Mouse (Mus musculus): ENCODE data around the gene Ppp5c. TPM values are rescaled to one million over a fixed set of nuclear protein-coding genes. Genes with fewer than 3 reads are reported as not detected.

Gene Ppp5c
- total RNA-seq, 2 experiments from 2014 or later: 20.7 to 22.6 TPM

DNA sequence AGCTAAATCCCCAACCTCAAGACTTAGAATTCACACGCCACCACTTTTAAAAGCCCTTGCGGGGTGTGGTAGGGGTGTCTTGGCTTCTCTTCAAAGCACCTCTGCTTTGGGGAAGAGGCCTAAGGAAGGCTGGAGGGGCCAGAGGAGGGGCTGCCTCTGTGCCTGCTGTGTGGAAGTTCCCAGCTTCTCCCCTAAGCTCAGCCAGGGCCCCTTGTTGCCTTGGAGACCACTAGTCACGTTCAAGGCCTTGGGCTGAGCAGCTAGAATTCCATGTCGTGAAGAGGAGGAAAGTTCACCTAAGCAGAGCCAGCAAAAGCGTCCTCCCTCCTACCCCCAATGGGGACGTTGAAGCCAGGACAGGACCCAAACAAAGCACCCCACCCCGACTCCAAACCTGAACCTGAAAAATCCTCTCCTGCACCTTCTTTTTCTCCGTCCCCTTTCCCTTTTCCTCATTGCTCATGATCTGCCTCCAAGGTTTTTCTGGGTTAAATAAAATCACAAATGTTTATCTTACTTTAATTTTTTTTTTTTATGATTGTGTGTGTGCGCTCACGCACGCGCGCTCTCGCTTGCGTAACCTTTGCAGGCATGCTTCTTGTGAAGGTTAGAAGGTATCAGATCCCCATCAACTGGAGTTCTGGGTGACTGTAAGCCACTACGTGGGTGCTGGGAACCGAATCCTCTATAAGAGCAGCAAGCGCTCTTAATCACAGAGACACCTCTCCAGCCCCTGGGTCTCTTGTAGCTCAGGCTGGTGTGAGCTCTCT lies 35.9 kb downstream of the Ppp5c start:
- ATAC-seq (replicated peaks; ENCODE audit: low FRiP score, poor library complexity, severe bottlenecking): no peak

DNA sequence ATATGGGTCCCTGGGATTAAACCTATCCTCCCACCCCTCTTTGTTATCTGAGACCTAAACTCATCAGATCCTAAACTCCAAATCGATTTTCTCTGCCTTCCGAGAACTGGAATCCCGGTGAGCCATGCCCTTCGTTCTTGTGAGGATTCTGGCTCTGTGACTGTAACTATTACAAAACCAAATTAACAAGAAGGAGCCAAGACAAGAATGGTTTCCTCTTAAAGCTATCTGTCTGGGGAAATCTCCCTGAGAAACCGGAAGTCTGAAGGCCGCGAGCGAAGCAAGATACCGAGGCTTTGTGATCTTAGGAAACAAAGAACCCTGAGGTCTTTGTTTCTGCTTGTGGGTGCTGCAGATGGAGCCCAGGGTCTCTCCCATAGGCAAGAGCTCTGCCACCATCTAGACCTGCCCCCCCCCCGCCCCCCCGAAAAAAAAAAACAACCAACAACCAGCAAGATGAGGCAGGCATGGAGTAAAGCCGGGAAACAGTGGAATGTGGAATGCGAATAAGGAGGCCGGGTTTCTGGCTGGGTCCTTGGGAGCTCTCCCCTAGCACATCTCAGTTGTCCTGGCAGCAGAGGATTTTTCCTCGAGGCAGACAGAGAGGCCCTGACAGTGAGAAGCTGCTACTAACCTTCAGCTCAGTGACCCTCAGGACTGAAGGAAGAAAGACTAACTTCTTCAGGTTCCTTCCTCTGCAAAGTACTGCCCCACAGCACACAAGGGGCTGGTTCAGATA lies 37.5 kb downstream of the Ppp5c start:
- no peak for ATAC-seq (replicated peaks; ENCODE audit: low FRiP score, poor library complexity, severe bottlenecking)

DNA sequence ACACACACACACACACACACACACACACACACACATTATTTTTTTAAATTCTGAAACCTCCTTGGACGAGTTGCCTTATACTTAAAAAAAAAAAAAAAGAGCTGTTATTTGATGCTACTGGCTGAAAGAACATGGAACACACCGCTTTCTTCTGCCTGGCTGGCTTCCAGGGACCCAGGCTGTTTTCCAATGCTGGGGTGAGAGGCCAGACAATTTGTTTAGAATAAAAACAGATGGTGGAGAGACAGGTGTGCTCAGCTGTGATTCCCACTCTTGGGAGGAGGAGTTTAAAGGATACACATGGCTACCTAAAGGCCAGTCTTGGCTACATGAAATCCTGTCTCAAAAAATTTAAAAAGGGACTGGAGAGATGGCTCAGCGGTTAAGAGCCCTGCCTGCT lies 39.3 kb downstream of the Ppp5c start:
- no peak for ATAC-seq (replicated peaks; ENCODE audit: low FRiP score, poor library complexity, severe bottlenecking)

DNA sequence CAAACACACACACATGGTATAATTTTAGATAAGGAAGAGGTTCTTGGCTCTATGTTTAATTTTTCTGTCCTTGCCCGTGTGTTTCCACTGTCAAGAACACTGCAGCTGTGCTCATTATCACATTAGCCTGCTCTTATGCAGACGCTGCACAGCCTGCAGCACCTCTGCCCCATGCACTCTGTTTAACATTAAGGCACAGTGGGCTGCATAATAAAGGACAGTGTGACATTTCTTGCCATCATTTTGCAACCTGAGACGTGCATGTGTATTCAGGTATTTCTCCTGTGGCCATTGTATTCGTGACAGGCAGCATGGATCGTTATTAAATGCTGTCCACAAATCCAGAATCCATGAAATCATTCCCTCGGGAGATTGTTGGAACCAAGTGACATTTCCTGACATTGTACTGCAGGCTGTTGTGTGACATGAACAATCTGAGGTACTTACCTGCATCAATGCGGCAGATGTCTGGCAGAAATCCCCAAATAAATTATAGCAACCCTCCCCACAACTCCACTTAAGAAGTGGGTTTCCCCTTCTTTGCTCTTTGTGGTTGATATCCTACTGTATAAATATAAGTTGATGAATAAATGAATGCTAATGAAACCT lies 40.1 kb downstream of the Ppp5c start:
- no peak for ATAC-seq (replicated peaks; ENCODE audit: low FRiP score, poor library complexity, severe bottlenecking)

DNA sequence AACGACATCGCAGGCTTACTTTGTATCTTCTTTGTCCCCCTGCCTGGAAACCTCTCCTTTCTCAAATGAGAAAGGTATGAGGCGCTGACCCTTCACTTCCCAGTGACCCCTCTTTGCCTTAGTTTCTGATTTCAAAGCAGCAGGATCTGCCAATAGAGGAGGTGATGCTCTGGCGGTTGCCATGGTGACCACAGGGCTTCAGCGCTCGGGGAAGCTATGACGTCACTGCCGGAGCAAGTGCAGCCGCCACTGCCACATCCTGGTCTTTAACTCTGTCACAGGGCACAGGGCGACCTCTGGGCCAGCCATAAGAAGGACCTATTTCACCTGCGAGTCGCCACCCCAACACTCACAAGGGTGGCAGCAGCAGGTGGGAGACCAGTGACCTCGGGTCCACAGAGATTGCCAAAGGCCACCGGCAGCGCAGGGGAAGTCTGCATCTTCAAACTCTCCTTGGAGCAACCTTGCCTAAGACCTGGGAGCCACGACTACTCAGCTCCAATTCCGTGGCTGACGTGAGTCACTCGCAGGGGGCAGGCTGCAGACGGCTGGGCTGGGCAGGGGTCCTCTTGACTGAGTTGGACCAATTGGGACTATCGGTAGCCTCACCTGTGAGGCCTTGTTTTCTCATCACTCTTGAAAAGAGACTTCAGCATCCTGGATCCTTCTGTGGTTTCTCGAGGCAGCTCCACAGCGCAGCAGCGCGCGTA lies 44.7 kb downstream of the Ppp5c start, which contains the start of gene Gm42372:
Gene Gm42372, plus strand, starts transcription at position 228 of the 710 bp plus-strand sequence.
- no peak for ATAC-seq (replicated peaks; ENCODE audit: low FRiP score, poor library complexity, severe bottlenecking)

DNA sequence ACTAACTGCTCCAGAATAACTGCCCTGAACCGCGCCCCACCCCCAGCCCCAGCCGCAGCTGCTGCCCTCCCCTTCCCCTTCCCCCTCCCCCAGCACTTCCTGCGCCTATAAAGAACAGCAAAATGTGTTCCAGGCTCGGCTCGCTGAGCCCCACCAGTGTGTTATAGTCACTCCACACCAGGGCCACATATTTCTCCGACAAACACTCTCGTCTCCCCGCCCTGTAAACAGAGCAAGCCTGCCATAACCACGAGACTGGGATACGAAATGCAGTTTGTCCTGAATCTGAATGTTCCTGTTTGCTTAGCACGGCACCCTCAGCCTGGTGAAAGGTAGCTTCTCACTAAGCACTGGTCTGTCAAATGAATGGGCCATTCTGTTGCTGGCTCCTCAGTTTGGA lies 47.4 kb downstream of the Ppp5c start:
- no peak for ATAC-seq (replicated peaks; ENCODE audit: low FRiP score, poor library complexity, severe bottlenecking)

DNA sequence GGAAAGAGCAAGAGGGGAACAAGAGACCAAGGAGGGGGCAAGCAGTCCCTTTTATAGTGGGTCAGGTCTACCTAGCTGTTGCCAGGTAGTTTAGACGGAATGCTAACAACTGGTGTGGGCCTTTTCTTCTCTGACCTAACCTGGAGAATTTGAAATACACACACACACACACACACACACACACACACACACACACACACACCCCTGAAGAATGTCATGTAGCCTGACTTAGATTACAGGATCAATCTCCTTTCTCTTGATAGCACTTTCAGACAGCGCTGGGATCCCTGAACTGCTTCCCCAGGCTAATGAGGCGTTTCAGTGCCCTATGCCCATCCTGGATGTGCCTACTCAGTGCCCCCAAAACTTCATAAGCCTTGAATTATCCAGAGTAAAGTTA lies 49.1 kb downstream of the Ppp5c start:
- ATAC-seq (replicated peaks; ENCODE audit: low FRiP score, poor library complexity, severe bottlenecking): no peak

DNA sequence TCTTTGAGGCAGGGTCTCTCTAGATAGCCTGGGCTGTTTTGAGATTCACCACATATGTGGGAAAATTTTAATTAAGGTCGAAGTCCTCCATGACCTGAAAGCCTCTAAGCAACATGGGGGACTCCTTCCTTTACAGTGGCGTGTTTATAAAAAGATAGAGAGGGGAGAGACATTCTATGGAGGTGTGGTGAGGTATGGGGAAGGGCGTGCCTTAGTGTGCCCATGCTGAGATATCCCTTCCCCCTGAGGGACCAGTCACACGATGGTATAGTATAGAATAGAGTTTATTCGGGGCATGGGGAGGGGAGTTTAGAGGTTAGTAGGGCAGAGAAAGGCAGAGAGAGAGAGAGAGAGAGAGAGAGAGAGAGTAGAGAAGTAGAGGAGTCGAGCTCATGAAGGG lies 49.6 kb downstream of the Ppp5c start:
- ATAC-seq (replicated peaks; ENCODE audit: low FRiP score, poor library complexity, severe bottlenecking): no peak

DNA sequence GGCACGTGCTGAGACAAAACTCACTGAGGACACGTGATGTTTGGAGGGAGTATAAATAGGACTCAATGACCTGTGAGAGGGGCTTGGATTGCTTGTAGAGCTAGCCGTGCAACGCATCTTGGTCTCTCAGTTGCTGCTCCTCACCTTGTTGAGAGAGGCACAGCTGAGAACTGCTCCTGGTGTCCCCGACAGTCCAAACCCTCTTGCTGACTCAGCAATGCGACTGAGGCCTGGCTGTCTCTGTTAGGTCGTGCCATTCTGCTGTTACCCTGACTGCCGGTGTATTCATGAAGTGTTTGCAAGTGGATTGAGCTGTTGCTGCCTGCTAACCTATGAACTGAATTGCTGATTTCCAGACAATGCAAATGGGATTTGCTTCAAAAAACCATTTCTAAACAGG lies 51.4 kb downstream of the Ppp5c start:
- no peak for ATAC-seq (replicated peaks; ENCODE audit: low FRiP score, poor library complexity, severe bottlenecking)

DNA sequence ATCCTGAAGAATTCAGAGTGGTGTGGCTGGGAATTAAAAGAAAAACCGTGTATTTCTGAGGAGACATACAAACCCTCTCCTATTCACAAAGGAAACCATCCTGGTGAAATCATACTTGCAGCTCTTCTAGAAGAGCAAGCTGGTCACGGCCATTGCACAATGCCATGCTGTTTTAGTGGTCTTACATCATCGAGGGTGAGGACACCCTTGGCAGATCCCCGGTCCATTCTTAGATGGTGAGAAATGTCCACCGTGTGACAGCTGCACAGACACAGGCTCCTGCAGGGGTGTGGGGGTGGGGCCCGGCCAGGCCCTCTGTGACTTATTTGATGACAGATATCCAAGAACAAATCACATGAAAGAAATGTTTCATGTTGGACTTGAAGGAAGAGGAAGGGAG lies 53.7 kb downstream of the Ppp5c start:
- no peak for ATAC-seq (replicated peaks; ENCODE audit: low FRiP score, poor library complexity, severe bottlenecking)

DNA sequence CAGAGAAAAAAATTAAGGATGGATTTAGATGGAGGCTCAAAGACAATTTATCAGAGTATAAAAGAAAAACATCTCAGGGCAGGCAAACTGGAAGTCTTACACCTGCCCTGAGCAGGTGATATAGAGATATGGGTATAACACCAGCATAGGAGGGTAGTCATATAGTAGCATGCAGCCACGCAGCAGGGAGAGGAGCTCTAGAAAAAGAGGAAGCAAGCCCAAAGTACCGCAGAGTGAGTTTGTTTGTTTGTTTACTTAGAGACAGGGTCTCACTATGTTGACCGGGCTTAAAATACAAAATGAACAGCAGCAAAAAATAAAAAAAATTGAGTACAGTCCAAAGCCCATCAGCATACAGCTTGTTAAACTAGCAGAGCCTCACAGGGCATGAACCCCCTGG lies 56.6 kb downstream of the Ppp5c start:
- no peak for ATAC-seq (replicated peaks; ENCODE audit: low FRiP score, poor library complexity, severe bottlenecking)

DNA sequence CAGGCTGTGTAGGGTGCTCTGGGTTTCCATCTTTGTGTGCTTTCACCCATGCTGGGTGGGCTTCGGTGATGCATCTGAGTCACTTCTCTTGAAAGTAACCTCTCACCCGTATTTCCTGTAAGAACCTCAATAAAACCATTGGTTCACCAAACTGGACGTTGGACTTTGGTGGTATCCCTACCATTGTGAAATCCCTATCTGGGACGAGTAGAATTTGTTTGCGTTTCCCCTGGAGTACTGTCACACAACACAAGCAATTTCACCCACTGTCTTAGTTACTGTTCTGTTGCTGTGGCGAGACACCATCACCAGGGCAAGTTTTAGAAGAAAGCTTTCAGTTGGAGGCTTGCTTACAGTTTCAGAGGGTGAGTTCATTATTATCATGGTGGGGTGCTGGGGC lies 59.3 kb downstream of the Ppp5c start:
- no peak for ATAC-seq (replicated peaks; ENCODE audit: low FRiP score, poor library complexity, severe bottlenecking)

DNA sequence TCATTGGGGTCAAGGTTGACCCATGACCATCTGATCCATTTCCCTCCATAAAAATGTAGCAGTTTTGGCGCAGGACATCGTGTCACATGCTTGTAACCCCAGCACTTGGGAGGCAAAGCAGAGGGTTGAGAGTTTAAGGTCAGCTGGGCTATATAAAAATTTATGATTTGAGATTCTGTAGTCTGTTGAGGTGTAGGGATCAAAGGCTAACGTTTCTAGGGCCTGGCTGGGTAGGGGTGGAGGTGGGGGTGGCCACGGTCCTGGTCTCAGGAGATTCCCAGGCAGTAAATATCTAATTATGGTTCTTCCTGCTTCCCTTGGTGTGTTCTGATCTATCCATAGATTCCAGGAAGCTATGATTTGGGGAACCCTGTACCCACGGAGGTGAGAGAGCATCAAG lies 66.0 kb downstream of the Ppp5c start:
- no peak for ATAC-seq (replicated peaks; ENCODE audit: low FRiP score, poor library complexity, severe bottlenecking)

DNA sequence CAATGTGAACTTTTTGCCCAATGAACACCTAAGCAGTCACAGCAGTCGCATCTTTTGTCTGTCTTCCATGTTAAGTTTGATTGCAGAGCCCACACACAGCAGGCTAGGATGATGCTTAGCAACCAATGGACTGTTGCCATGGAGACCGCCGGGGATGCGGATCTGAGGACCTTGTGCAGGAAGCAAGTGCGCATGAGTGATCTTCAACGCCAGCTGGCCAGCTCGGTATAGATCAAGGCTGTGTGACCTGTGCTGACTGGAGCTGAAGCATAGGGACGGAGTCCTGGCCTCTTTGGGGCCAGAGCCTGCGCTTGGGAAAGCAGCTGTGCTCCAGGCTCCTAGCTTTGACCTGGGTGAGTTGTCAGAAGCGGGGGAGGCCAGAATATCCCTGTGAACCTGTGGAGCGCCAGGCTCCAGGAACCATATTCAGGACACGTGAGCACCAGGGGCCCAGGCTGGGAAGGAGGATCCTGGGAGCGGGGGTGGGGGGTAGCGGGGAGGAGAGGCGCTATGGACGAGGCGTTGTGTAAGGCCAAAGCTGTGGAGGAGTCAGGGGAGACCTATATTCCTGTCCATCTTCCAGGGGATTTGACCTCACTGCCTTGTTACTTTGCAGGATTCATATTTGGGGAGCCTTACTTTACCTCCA lies 68.1 kb downstream of the Ppp5c start, which contains the start of gene Pnmal1:
Gene Pnmal1, plus strand, starts transcription at position 141 of the 649 bp plus-strand sequence.
- no peak for ATAC-seq (replicated peaks; ENCODE audit: low FRiP score, poor library complexity, severe bottlenecking)

DNA sequence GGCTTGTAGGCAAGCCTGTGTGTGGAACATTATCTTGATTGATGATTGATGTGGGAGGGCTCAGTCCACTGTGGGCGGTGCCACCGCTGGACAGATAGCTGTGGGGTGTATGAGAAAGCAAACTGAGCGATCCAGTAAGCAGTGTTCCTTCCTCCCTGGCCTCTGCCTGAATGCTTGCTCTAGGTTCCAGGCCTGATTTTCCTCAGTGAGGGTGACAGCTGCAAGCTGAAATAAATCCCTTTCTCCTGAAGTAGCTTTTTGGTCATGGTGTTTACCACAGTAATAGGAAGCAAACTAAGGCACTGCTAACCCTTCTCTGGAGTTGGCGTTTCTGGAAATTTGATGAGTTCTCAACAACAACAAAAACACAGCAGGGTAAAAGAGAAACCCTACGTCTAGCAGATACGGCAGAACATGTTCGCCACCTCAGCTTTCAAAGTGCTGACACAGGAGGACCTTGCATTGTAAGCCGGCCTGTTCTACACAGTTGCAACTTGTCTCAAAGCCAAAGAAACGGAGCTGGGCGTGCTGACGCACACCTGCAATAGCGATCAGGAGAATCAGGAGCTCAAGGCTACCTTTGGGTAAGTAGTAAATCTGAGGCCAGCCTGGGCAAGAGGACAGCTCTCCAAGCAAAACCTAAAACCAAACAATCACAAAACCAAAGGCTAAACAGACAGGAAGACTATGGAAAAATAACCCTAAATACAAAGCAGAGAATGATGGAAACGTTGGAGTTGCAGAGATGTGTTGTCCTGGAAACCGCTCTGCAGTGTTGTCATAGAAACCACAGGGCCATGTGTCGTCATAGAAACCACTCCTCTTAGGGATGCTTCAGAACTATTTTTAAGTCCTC lies 71.1 kb downstream of the Ppp5c start:
- no peak for ATAC-seq (replicated peaks; ENCODE audit: low FRiP score, poor library complexity, severe bottlenecking)

DNA sequence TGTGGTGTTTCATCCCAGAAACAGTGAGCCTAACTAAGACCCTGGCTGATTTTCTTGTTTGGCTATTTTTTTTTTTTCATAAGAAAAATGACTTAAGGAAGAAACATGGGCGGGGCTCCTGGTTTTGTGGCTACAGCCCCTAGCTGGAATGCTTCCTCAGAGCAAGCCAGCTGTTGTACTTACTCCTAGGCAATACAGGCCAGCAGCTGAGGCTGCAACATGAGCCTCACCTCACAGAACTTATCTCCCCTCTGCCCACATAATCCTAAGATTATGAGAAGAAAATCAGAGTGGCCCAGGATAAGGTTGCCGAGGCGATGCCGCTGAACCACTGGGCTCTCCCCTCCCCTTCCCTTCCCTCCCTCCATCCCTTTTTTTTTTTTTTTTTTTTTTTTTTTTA lies 72.0 kb downstream of the Ppp5c start:
- no peak for ATAC-seq (replicated peaks; ENCODE audit: low FRiP score, poor library complexity, severe bottlenecking)
